Mouse (Mus musculus) liver, adult 2 months (tissue): ENCODE measurements at regions not wholly inside any gene's neighbourhood (a gene's known extent, or its start where the extent isn't known, plus 50 kb on each side); places are given as distances from the start of the nearest gene placed in this dataset.

ENCODE experiments used
- CTCF ChIP-seq: fragments of 200-500 bp; IDR thresholded peaks from 2 replicates; pipeline ENCODE4 v1.5.1; 2011; ENCODE audit warnings: low read depth, low read length, control low read depth
- POLR2A ChIP-seq: fragments of 200-500 bp; IDR thresholded peaks from 2 replicates; pipeline ENCODE4 v1.6.1; 2011; ENCODE audit warnings: low read length, control low read depth; ENCODE audit not compliant: insufficient read depth; ENCODE audit errors: extremely low read depth

GRCm38 (mm10) chr16:51517079-51517478, 513.9 kb upstream of the Cblb start:
- no peak for TF ChIP-seq CTCF
- TF ChIP-seq POLR2A, result no peak
